Mouse (Mus musculus): ENCODE data around the gene Orc3. TPM values are rescaled to one million over a fixed set of nuclear protein-coding genes. Genes with fewer than 3 reads are reported as not detected.

Gene Orc3
- polyA plus RNA-seq, 1 experiment from 2014 or later = 68.9 TPM

Other genes with a start within 250 kb of the Orc3 start
- 28.1 and 31.0 TPM in 2 replicates for gene Akirin2, start 64.0 kb downstream of the Orc3 start, polyA plus RNA-seq (2015; fragmentation: Nextera tagmentation; extraction: Ambion mirVana)
- gene Rars2, start within 50 bp of the Orc3 start, polyA plus RNA-seq (2015; fragmentation: Nextera tagmentation; extraction: Ambion mirVana) = 51.3 and 56.9 TPM in 2 replicates
- 42.9 and 43.4 TPM in 2 replicates for gene Slc35a1, start 72.5 kb upstream of the Orc3 start, polyA plus RNA-seq (2015; fragmentation: Nextera tagmentation; extraction: Ambion mirVana)
- 1.3 and 1.5 TPM in 2 replicates for gene Cfap206, start 115.3 kb upstream of the Orc3 start, polyA plus RNA-seq (2015; fragmentation: Nextera tagmentation; extraction: Ambion mirVana)
- gene Gm136, start 141.3 kb upstream of the Orc3 start, polyA plus RNA-seq (2015; fragmentation: Nextera tagmentation; extraction: Ambion mirVana) = not detected in 2 replicates
- gene Smim8, start 163.5 kb upstream of the Orc3 start, polyA plus RNA-seq (2015; fragmentation: Nextera tagmentation; extraction: Ambion mirVana) = 62.1 and 69.9 TPM in 2 replicates